Mouse (Mus musculus): Measurements from ENCODE around the gene Dglucy.

The Dglucy gene

DNA sequence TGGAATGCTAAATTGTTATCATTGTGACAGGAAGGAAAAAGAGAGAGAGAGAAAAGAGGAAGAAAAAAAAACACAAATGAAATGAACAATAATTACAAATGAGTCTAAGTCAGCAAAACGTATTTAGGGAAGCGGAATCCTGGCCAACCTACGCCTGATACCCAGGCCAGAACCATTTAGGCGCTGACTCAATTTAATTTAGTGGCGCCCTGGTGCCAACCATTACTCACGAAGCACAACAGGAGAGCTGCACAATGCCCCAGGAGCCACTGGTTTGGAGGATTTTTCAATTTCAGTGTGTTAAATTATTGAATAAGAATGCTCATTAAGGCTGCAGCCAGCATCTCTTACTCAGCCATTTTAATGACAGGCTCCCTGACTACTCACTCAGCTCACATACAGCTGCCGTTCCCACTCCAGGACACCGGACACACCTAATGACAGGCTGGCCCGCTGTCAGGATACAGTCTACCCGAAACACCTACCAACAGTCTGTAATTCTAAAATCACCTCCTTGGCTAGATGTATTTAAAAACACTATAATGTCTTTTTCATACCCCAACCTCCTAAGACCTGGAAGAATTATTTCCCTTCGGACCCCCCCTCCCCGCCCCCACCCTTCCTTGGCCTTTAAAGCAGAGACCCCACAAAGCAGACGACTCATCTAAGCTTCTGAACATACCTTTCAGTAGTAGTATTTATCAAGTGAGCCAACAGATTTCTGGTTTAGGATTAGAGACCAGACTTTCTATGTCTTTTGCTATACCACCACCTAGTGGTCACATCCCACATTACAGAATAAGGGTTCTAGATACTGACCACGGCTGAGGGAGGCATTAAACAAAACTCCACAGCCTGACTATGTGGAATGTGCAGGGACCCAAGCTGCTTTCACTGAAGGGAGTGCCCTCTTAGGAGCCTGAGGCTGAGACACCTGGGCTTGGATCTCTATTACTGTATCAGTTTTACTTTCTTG is 147.1 kb downstream of the Dglucy start:
- peak; percentile 74 for DNase-seq (ENCODE audit: low read depth, low spot score)

DNA sequence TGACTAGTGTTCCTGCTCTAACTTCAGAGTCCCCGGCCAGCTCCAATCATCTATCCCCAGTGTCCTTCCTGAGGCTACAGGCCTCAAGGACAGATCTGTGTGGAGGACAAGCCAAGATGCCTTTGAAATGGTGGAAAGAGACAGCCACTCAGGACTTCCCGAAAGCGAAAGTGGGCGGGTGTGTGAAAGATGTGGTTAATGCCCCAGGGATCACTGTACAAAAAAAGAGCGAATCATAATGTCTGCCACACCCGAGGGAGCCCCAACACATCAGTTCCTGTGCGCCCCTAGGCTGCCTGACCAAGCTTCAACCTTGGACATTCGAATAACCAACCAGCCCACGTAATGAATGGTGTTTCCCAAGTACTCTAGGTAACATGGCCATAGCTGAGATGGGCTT is 149.4 kb downstream of the Dglucy start:
- peak; percentile 33 for DNase-seq (ENCODE audit: low read depth, low spot score)

DNA sequence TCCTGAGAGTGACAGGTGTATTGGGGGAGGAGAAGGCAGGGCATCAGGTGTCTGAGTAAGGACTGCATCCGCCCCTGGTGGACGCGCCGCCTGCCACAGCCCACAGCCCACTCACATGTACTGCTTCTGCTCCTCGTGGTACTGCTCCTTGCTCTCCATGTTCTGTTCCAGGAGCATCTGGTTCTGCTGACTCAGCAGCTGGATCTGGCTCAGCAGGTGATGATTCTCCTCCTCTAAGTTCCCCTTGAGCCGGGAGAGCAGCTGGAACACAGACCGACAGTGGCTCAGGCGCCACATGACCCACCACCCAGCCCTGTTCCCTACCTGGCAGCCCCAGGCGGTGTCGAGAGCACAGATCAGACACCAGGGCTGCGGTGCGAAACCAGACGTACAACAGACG is 152.8 kb downstream of the Dglucy start:
- no peak for DNase-seq (ENCODE audit: low read depth, low spot score)

GRCm38 (mm10) chr12:100934796-100935195 is 155.9 kb downstream of the Dglucy start:
- DNase-seq (ENCODE audit: low read depth, low spot score), result no peak

- peak; percentile 74 for DNase-seq (ENCODE audit: low read depth, low spot score)
Measured at GRCm38 (mm10) chr12:100936116-100936515, 157.3 kb downstream of the Dglucy start.

- no peak for DNase-seq (ENCODE audit: low read depth, low spot score)
Measured at GRCm38 (mm10) chr12:100936737-100937136, 157.9 kb downstream of the Dglucy start.

DNA sequence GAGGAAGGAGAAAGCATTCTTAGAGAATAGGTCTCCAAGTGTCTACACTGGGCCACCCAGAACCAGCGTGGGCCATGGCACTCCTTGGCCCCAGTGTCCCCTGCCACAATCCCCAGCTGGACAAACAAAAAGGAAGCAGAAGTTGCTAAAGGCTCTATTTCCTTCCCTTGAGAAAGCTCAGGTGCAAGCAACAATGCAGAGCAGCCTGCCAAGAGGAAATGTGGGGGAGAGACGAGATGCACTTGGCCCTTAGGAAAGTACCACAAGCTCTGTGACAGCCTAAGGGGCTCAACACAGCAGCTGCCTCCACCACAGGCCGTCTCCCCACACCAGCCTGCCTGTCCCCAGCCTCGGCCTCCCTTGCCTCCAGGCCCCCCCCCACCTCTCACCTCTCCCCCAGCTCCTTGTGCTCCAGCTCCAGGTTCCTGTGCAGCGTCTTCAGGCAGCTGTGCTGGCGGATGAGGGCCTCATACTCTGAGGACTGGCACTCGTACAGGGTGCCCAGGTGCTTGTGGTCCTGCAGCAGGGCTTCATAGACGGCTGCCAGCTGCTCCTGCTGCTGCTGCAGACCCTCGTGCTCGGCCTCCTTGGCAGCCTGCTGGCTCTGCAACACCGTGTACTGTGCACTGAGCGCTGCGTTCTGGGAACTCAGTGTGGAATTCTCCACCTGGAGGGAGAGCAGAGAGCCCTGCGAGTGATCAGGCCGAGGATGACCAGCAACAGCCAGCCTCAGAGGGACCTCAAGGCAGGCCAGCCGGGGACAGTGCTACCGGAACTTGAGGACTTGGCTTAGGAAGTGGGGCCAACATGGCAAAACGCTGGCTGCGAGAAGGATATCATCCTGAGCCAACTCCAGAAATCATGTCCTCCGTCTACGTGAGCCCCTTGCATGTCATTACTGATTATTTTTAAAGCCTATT is 158.8 kb downstream of the Dglucy start:
- no peak for DNase-seq (ENCODE audit: low read depth, low spot score)

- DNase-seq (ENCODE audit: low read depth, low spot score), result no peak
Measured at GRCm38 (mm10) chr12:100941361-100941760, 162.5 kb downstream of the Dglucy start.

- no peak for DNase-seq (ENCODE audit: low read depth, low spot score)
Measured at GRCm38 (mm10) chr12:100943146-100943545, 164.3 kb downstream of the Dglucy start.

- DNase-seq (ENCODE audit: low read depth, low spot score), result no peak
Measured at GRCm38 (mm10) chr12:100944921-100945336, 166.1 kb downstream of the Dglucy start.

- no peak for DNase-seq (ENCODE audit: low read depth, low spot score)
Measured at GRCm38 (mm10) chr12:100945501-100945900, 166.6 kb downstream of the Dglucy start.

DNA sequence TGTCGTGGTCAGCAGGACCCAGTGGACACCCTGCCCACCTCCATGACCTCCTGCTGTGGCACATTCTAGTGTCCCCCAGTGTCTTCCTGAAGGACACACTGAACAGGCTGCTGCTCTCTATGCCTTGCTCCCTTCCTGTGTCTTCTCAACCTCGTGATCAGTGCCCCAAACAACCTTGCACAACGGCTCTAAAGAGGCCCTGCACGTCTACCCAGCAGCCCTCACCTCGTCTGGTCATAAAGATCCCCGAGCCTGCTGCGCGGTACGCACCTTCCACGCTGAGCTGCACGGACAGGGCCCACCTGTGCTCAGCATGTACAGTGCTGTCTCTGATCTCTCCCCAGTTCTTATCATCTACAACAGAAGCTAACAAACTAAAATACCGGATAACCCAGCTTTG is 167.1 kb downstream of the Dglucy start:
- no peak for DNase-seq (ENCODE audit: low read depth, low spot score)

Data from CD4-positive helper T cell, adult 2 months (primary cell).